21 mouse cellular contexts compared by ENCODE assay signal in genomic region chr8:91865361-91865760, GRCm38 (mm10).
DNase-seq lines count a peak whose midpoint lies in the region; ATAC-seq and TF ChIP-seq lines count a peak whose summit lies in the region.
"Had no signal": no experiment of that assay in that cellular context is flagged by ENCODE, and none has a peak within 500 bp of the region (broad histone marks: within the 10 kb centered on the region; RNA-seq: fewer than 3 reads in every experiment).

No protein-coding gene starts in this region.

- H3K4me2 ChIP-seq in forebrain, embryonic 14.5 days (ENCODE audit: low read length), result no peak overlapping the region
- H3K4me2 ChIP-seq in forebrain, embryonic 12.5 days, result no peak overlapping the region
- H3K4me2 ChIP-seq in midbrain, postnatal 0 days (ENCODE audit: low read depth, low read length, poor library complexity, severe bottlenecking), result no peak overlapping the region
- H3K4me2 ChIP-seq in midbrain, embryonic 12.5 days (replicated peaks), result peak overlapping the region; percentile 19
- H3K4me2 ChIP-seq: heart, embryonic 11.5 days had no signal

- TF ChIP-seq CTCF in midbrain, postnatal 0 days (IDR thresholded peaks at IDR 0.05), result no peak

- H3K9ac ChIP-seq in forebrain, embryonic 14.5 days (ENCODE audit: low read length), result no peak overlapping the region
- no peak overlapping the region for H3K9ac ChIP-seq in forebrain, embryonic 12.5 days
- no peak overlapping the region for H3K9ac ChIP-seq in midbrain, postnatal 0 days (replicated peaks; ENCODE audit: low read length, poor library complexity, severe bottlenecking)
- H3K9ac ChIP-seq in midbrain, embryonic 12.5 days (replicated peaks), result no peak overlapping the region
- H3K9ac ChIP-seq: liver, postnatal 0 days had no signal

- no peaks in the 10 kb centered on the region for H3K9me3 ChIP-seq in forebrain, embryonic 14.5 days (replicated peaks; ENCODE audit: control insufficient read depth, low read length)
- H3K9me3 ChIP-seq in forebrain, embryonic 12.5 days, result no peaks in the 10 kb centered on the region
- H3K9me3 ChIP-seq in midbrain, embryonic 10.5 days (replicated peaks), result no peaks in the 10 kb centered on the region
- H3K9me3 ChIP-seq in midbrain, postnatal 0 days (ENCODE audit: low read length), result no peaks in the 10 kb centered on the region
- no peaks in the 10 kb centered on the region for H3K9me3 ChIP-seq in midbrain, embryonic 12.5 days
- H3K9me3 ChIP-seq: megakaryocyte, embryonic 14.5 days had no signal

- H3K36me3 ChIP-seq in forebrain, embryonic 14.5 days (ENCODE audit: control insufficient read depth, insufficient read depth, low read length), result no peaks in the 10 kb centered on the region
- no peaks in the 10 kb centered on the region for H3K36me3 ChIP-seq in forebrain, embryonic 12.5 days (replicated peaks)
- H3K36me3 ChIP-seq in midbrain, embryonic 10.5 days, result no peaks in the 10 kb centered on the region
- H3K36me3 ChIP-seq in midbrain, postnatal 0 days (ENCODE audit: insufficient read depth, low read length), result no peaks in the 10 kb centered on the region
- no peaks in the 10 kb centered on the region for H3K36me3 ChIP-seq in midbrain, embryonic 12.5 days
- H3K36me3 ChIP-seq: G1E had no signal

- no peak overlapping the region for H3K4me3 ChIP-seq in forebrain, embryonic 14.5 days (ENCODE audit: low read depth, low read length)
- no peak overlapping the region for H3K4me3 ChIP-seq in forebrain, embryonic 12.5 days (replicated peaks)
- H3K4me3 ChIP-seq in midbrain, embryonic 10.5 days, result peak overlapping the region; percentile 26; the same call in 1 of the 2 replicates
- no peak overlapping the region for H3K4me3 ChIP-seq in midbrain, postnatal 0 days (ENCODE audit: low read depth, low read length)
- no peak overlapping the region for H3K4me3 ChIP-seq in midbrain, embryonic 12.5 days
- H3K4me3 ChIP-seq: megakaryocyte, embryonic 14.5 days; myocyte had no signal

- peaks cover 8% of the 10 kb centered on the region for H3K4me1 ChIP-seq in forebrain, embryonic 14.5 days (ENCODE audit: control insufficient read depth, insufficient read depth, low read length)
- peaks cover 38% of the 10 kb centered on the region for H3K4me1 ChIP-seq in forebrain, embryonic 12.5 days
- peaks cover 63% of the 10 kb centered on the region for H3K4me1 ChIP-seq in midbrain, embryonic 10.5 days
- 0 out of 2 replicates have a peak, but pooled peaks cover 4% of the 10 kb centered on the region for H3K4me1 ChIP-seq in midbrain, postnatal 0 days (ENCODE audit: insufficient read depth, low read length)
- peaks cover 38% of the 10 kb centered on the region for H3K4me1 ChIP-seq in midbrain, embryonic 12.5 days
- H3K4me1 ChIP-seq: megakaryocyte, embryonic 14.5 days had no signal

- 0 out of 2 replicates have a peak, but pooled peaks have one; percentile 7 for ATAC-seq in forebrain, embryonic 14.5 days
- no peak for ATAC-seq in forebrain, embryonic 12.5 days (ENCODE audit: low FRiP score)
- no peak for ATAC-seq in midbrain, postnatal 0 days (ENCODE audit: low FRiP score)
- peak; percentile 40; the same call in 1 of the 2 replicates for ATAC-seq in midbrain, embryonic 12.5 days (ENCODE audit: low FRiP score, low read depth)
- ATAC-seq: activated CD4-positive, CD25-positive, alpha-beta regulatory T cell, adult 4 months; liver, postnatal 0 days had no signal

- DNase-seq in forebrain, embryonic 14.5 days (ENCODE audit: low spot score), result peak; percentile 45
- peak; percentile 27 for DNase-seq in midbrain, embryonic 10.5 days (ENCODE audit: low spot score)
- no peak for DNase-seq in midbrain, postnatal 0 days (ENCODE audit: low spot score)
- no peak for DNase-seq in right cerebral cortex, postnatal 36 days (ENCODE audit: low spot score in 2 of 2)
- DNase-seq in thymus, postnatal 10 days (ENCODE audit: low spot score in 2 of 2), result no peak
- DNase-seq: adrenal gland, postnatal 10 days; cerebellum, adult 11-12 months; cerebellum, postnatal 14 days; kidney, adult 8-10 months; kidney, postnatal 25 days; liver; liver, postnatal 0 days; lung, postnatal 10 days; thymus, postnatal 36 days had no signal

- H3K27ac ChIP-seq in forebrain, embryonic 14.5 days (ENCODE audit: low read depth, low read length), result no peak overlapping the region
- H3K27ac ChIP-seq in forebrain, embryonic 12.5 days, result no peak overlapping the region
- H3K27ac ChIP-seq in midbrain, embryonic 10.5 days (replicated peaks), result peak overlapping the region; percentile 72
- H3K27ac ChIP-seq in midbrain, postnatal 0 days (ENCODE audit: low read depth, low read length), result no peak overlapping the region
- H3K27ac ChIP-seq in midbrain, embryonic 12.5 days (replicated peaks), result peak overlapping the region; percentile 58; the same call in 1 of the 2 replicates

- 2% methylated on average over 10 of the region's 10 CpGs for WGBS in forebrain, embryonic 14.5 days
- 3% methylated on average over 10 of the region's 10 CpGs for WGBS in forebrain, embryonic 12.5 days
- WGBS in midbrain, embryonic 10.5 days, result 8% methylated on average over 10 of the region's 10 CpGs
- 25% methylated on average over 10 of the region's 10 CpGs for WGBS in midbrain, postnatal 0 days
- WGBS in midbrain, embryonic 12.5 days, result 7% methylated on average over 10 of the region's 10 CpGs

- peaks cover 29% of the 10 kb centered on the region for H3K27me3 ChIP-seq in forebrain, embryonic 14.5 days (replicated peaks; ENCODE audit: control insufficient read depth, insufficient read depth, low read length)
- peaks cover 94% of the 10 kb centered on the region for H3K27me3 ChIP-seq in forebrain, embryonic 12.5 days
- H3K27me3 ChIP-seq in midbrain, embryonic 10.5 days (ENCODE audit: low read depth, poor library complexity, severe bottlenecking), result peaks cover 99% of the 10 kb centered on the region
- H3K27me3 ChIP-seq in midbrain, postnatal 0 days (ENCODE audit: insufficient read depth, low read length), result peaks cover 6% of the 10 kb centered on the region; the same call in 1 of the 2 replicates
- peaks cover 56% of the 10 kb centered on the region for H3K27me3 ChIP-seq in midbrain, embryonic 12.5 days

Comparison
In these comparisons a context has a peak if more than half of its experiments do, and no peak if none do; other contexts are left out.
1. ATAC-seq: peak in forebrain, embryonic 14.5 days (single experiment) and midbrain, embryonic 12.5 days (single experiment); none in forebrain, embryonic 12.5 days (single experiment) and midbrain, postnatal 0 days (single experiment).
2. DNase-seq: peak in forebrain, embryonic 14.5 days (single experiment) and midbrain, embryonic 10.5 days (single experiment); none in midbrain, postnatal 0 days (single experiment), right cerebral cortex, postnatal 36 days (0 of 2) and thymus, postnatal 10 days (0 of 2).
3. H3K27ac ChIP-seq: peak in midbrain, embryonic 10.5 days (single experiment) and midbrain, embryonic 12.5 days (single experiment); none in forebrain, embryonic 14.5 days (single experiment), forebrain, embryonic 12.5 days (single experiment) and midbrain, postnatal 0 days (single experiment).